Mouse (Mus musculus) lung, embryonic 16.5 days (tissue): ENCODE measurements at regions not wholly inside any gene's neighbourhood (a gene's known extent, or its start where the extent isn't known, plus 50 kb on each side); places are given as distances from the start of the nearest gene placed in this dataset.

Experiments
- ATAC-seq: fragments of 200-750 bp; cut with Nextera tagmentation; 2 replicates; pipeline ENCODE4 v1.8.0; 2017; ENCODE audit warnings: low read depth, mild to moderate bottlenecking, moderate library complexity
- H3K27ac ChIP-seq: fragments of 300-500 bp; sonication (generic); 2 replicates; pipeline ENCODE4 v1.5.1; 2014; ENCODE audit warnings: mild to moderate bottlenecking, control low read depth, low read length
- H3K27me3 ChIP-seq: fragments of 300-500 bp; sonication (generic); 2 replicates; pipeline ENCODE4 v1.6.1; 2014; ENCODE audit warnings: low read depth, low read length, mixed read lengths; ENCODE audit not compliant: control insufficient read depth, insufficient read depth
- H3K36me3 ChIP-seq: fragments of 300-500 bp; sonication (generic); 2 replicates; pipeline ENCODE4 v1.6.1; 2014; ENCODE audit warnings: low read length; ENCODE audit not compliant: control insufficient read depth, insufficient read depth
- H3K4me1 ChIP-seq: fragments of 300-500 bp; sonication (generic); replicated peaks from 2 replicates; pipeline ENCODE4 v1.6.1; 2014; ENCODE audit warnings: low read length, mixed read lengths; ENCODE audit not compliant: control insufficient read depth, insufficient read depth
- H3K4me2 ChIP-seq: fragments of 300-500 bp; sonication (generic); 2 replicates; pipeline ENCODE4 v1.6.1; 2014; ENCODE audit warnings: low read depth, low read length, control low read depth
- H3K4me3 ChIP-seq: fragments of 300-500 bp; sonication (generic); 2 replicates; pipeline ENCODE4 v1.5.1; 2014; ENCODE audit warnings: mild to moderate bottlenecking, low read length, control low read depth
- H3K9ac ChIP-seq: fragments of 300-500 bp; sonication (generic); 2 replicates; pipeline ENCODE4 v1.6.1; 2014; ENCODE audit warnings: low read length, control low read depth
- H3K9me3 ChIP-seq: fragments of 300-500 bp; sonication (generic); 2 replicates; pipeline ENCODE4 v1.6.1; 2016; ENCODE audit warnings: low read length; ENCODE audit not compliant: control insufficient read depth
- WGBS: fragments of 180-500 bp; shearing (Covaris S2); extraction: QIAGEN DNeasy Blood & Tissue Kit; methylation state at CpG from one replicate; pipeline ENCODE4 v1.1.7; 2014; 5-methylcytosine and 5-hydroxymethylcytosine counted together

- no peak for ATAC-seq
- no peaks in the 10 kb centered on the region for H3K9me3 ChIP-seq
- no peak overlapping the region for H3K9ac ChIP-seq
- no peak overlapping the region for H3K4me3 ChIP-seq
- H3K4me2 ChIP-seq, result no peak overlapping the region
- no peaks in the 10 kb centered on the region for H3K36me3 ChIP-seq
- H3K4me1 ChIP-seq, result no peaks in the 10 kb centered on the region
- 3% methylated on average over 9 of the region's 9 CpGs for WGBS
- H3K27ac ChIP-seq, result no peak overlapping the region
- H3K27me3 ChIP-seq, result no peaks in the 10 kb centered on the region
These were observed 88.6 kb upstream of the Qrfpr start for GRCm38 (mm10) chr3:36310642-36311267.

- Histone ChIP-seq H3K27ac (no peak overlapping the region), H3K4me3 (no peak overlapping the region), H3K36me3 (no peaks in the 10 kb centered on the region), H3K9me3 (no peaks in the 10 kb centered on the region), H3K4me2 (no peak overlapping the region), H3K9ac (no peak overlapping the region), H3K4me1 (no peaks in the 10 kb centered on the region), H3K27me3 (no peaks in the 10 kb centered on the region)
- no peak for ATAC-seq
- WGBS, result 41% methylated on average over 3 of the region's 3 CpGs
These were observed 74.7 kb upstream of the Qrfpr start for GRCm38 (mm10) chr3:36296792-36297191.

GRCm38 (mm10) chr3:36291971-36292370 lies 69.9 kb upstream of the Qrfpr start:
- no peaks in the 10 kb centered on the region for H3K27me3 ChIP-seq
- WGBS, result 85% methylated on average over 4 of the region's 4 CpGs
- no peak overlapping the region for H3K4me3 ChIP-seq
- no peak overlapping the region for H3K4me2 ChIP-seq
- no peak overlapping the region for H3K9ac ChIP-seq
- no peak overlapping the region for H3K27ac ChIP-seq
- H3K4me1 ChIP-seq, result no peaks in the 10 kb centered on the region
- no peaks in the 10 kb centered on the region for H3K36me3 ChIP-seq
- H3K9me3 ChIP-seq, result no peaks in the 10 kb centered on the region
- ATAC-seq, result no peak

- H3K36me3 ChIP-seq, result no peaks in the 10 kb centered on the region
- no peak for ATAC-seq
- no peaks in the 10 kb centered on the region for H3K4me1 ChIP-seq
- no peak overlapping the region for H3K27ac ChIP-seq
- H3K4me2 ChIP-seq, result no peak overlapping the region
- H3K9ac ChIP-seq, result no peak overlapping the region
- no peak overlapping the region for H3K4me3 ChIP-seq
- no peaks in the 10 kb centered on the region for H3K27me3 ChIP-seq
- 57% methylated on average over 5 of the region's 5 CpGs for WGBS
- peaks cover 6% of the 10 kb centered on the region; the same call in 1 of the 2 replicates for H3K9me3 ChIP-seq
These were observed 62.0 kb upstream of the Qrfpr start for GRCm38 (mm10) chr3:36284066-36284465.

- no peak overlapping the region for H3K4me3 ChIP-seq
- WGBS, result 48% methylated on average over 1 of the region's 1 CpGs
- H3K27me3 ChIP-seq, result no peaks in the 10 kb centered on the region
- H3K9me3 ChIP-seq, result no peaks in the 10 kb centered on the region
- no peak overlapping the region for H3K4me2 ChIP-seq
- no peak overlapping the region for H3K27ac ChIP-seq
- no peaks in the 10 kb centered on the region for H3K4me1 ChIP-seq
- no peak overlapping the region for H3K9ac ChIP-seq
- H3K36me3 ChIP-seq, result no peaks in the 10 kb centered on the region
- ATAC-seq, result no peak
These were observed 53.4 kb upstream of the Qrfpr start for GRCm38 (mm10) chr3:36275502-36275901.
